Mouse (Mus musculus): ENCODE measurements at regions not wholly inside any gene's neighbourhood (a gene's known extent, or its start where the extent isn't known, plus 50 kb on each side); places are given as distances from the start of the nearest gene placed in this dataset.

GRCm38 (mm10) chr4:22892694-22893046 lies 404.5 kb upstream of the Pou3f2 start:
- Histone ChIP-seq H3K27ac (ENCODE audit: control insufficient read depth, low read depth, low read length) (no peak overlapping the region), H3K79me2 (ENCODE audit: control insufficient read depth, insufficient read depth, low read length, poor library complexity) (no peaks in the 10 kb centered on the region), H3K9me3 (replicated peaks; ENCODE audit: insufficient read depth, low read length) (no peaks in the 10 kb centered on the region), H3K27me3 (ENCODE audit: control insufficient read depth in 1 of 2, insufficient read depth in 2 of 2, low read length in 2 of 2) (no peaks in the 10 kb centered on the region), H3K4me3 (ENCODE audit: control insufficient read depth in 1 of 2, insufficient read depth in 1 of 2, low read depth in 2 of 2, low read length in 2 of 2) (no peak overlapping the region), H3K4me1 (ENCODE audit: control insufficient read depth in 1 of 2, insufficient read depth in 2 of 2, low read length in 2 of 2) (no peaks in the 10 kb centered on the region), H3K36me3 (ENCODE audit: control insufficient read depth in 1 of 2, insufficient read depth in 2 of 2, low read length in 2 of 2) (no peaks in the 10 kb centered on the region), H3K9ac (ENCODE audit: control insufficient read depth, low read depth, low read length, poor library complexity, severe bottlenecking) (no peak overlapping the region)
- TF ChIP-seq MAFK (IDR thresholded peaks at IDR 0.05; ENCODE audit: borderline replicate concordance, low read depth, low read length): no peak
- TF ChIP-seq NELFE (IDR thresholded peaks at IDR 0.05; ENCODE audit: low read depth, low read length): no peak
- no peak for TF ChIP-seq JUND (IDR thresholded peaks at IDR 0.05; ENCODE audit: low read depth, low read length)
- TF ChIP-seq CTCF (IDR thresholded peaks at IDR 0.05 in 2 of 3, conservative IDR thresholded peaks at IDR 0.05 in 1 of 3; ENCODE audit: control insufficient read depth in 1 of 3, insufficient read depth in 1 of 3, low read depth in 2 of 3, low read length in 3 of 3, poor library complexity in 1 of 3, severe bottlenecking in 1 of 3): no peak
- no peak for TF ChIP-seq UBTF (IDR thresholded peaks at IDR 0.05; ENCODE audit: borderline replicate concordance, insufficient read depth, low read depth, low read length)
- no peak for DNase-seq (ENCODE audit: low read depth, low spot score)

GRCm38 (mm10) chr4:22891974-22892693 lies 404.0 kb upstream of the Pou3f2 start:
- H3K4me3 ChIP-seq (ENCODE audit: control insufficient read depth in 1 of 2, insufficient read depth in 1 of 2, low read depth in 2 of 2, low read length in 2 of 2): no peak overlapping the region
- H3K27me3 ChIP-seq (ENCODE audit: control insufficient read depth in 1 of 2, insufficient read depth in 2 of 2, low read length in 2 of 2): no peaks in the 10 kb centered on the region
- H3K9ac ChIP-seq (ENCODE audit: control insufficient read depth, low read depth, low read length, poor library complexity, severe bottlenecking): no peak overlapping the region
- no peak for DNase-seq (ENCODE audit: low read depth, low spot score)
- no peaks in the 10 kb centered on the region for H3K79me2 ChIP-seq (ENCODE audit: control insufficient read depth, insufficient read depth, low read length, poor library complexity)
- no peaks in the 10 kb centered on the region for H3K9me3 ChIP-seq (replicated peaks; ENCODE audit: insufficient read depth, low read length)
- H3K4me1 ChIP-seq (ENCODE audit: control insufficient read depth in 1 of 2, insufficient read depth in 2 of 2, low read length in 2 of 2): no peaks in the 10 kb centered on the region
- no peaks in the 10 kb centered on the region for H3K36me3 ChIP-seq (ENCODE audit: control insufficient read depth in 1 of 2, insufficient read depth in 2 of 2, low read length in 2 of 2)
- H3K27ac ChIP-seq (ENCODE audit: control insufficient read depth, low read depth, low read length): no peak overlapping the region
- TF ChIP-seq MEF2A (IDR thresholded peaks at IDR 0.05; ENCODE audit: extremely low read depth, insufficient replicate concordance, low read depth, low read length, poor library complexity, severe bottlenecking): no peak
- TF ChIP-seq NRF1 (IDR thresholded peaks at IDR 0.05; ENCODE audit: insufficient read depth, low read depth, low read length, poor library complexity, severe bottlenecking): no peak
- TF ChIP-seq KAT2A (conservative IDR thresholded peaks at IDR 0.05; ENCODE audit: low read depth, low read length): no peak
- no peak for TF ChIP-seq MYC (IDR thresholded peaks at IDR 0.05; ENCODE audit: low read depth, low read length)
- TF ChIP-seq TCF12 (IDR thresholded peaks at IDR 0.05; ENCODE audit: low read depth, low read length): no peak
- no peak for TF ChIP-seq HCFC1 (IDR thresholded peaks at IDR 0.05; ENCODE audit: low read depth, low read length)
- TF ChIP-seq MAX (IDR thresholded peaks at IDR 0.05; ENCODE audit: low read length): no peak
- TF ChIP-seq POLR2AphosphoS5 (IDR thresholded peaks at IDR 0.05; ENCODE audit: borderline replicate concordance, low read depth, low read length): no peak
- no peak for TF ChIP-seq CTCF (IDR thresholded peaks at IDR 0.05 in 2 of 3, conservative IDR thresholded peaks at IDR 0.05 in 1 of 3; ENCODE audit: control insufficient read depth in 1 of 3, insufficient read depth in 1 of 3, low read depth in 2 of 3, low read length in 3 of 3, poor library complexity in 1 of 3, severe bottlenecking in 1 of 3)
- TF ChIP-seq GATA1 (IDR thresholded peaks at IDR 0.05; ENCODE audit: low read depth, low read length): no peak
- TF ChIP-seq TBP (IDR thresholded peaks at IDR 0.05; ENCODE audit: low read depth, low read length): no peak
- TF ChIP-seq MXI1 (IDR thresholded peaks at IDR 0.05; ENCODE audit: low read depth, low read length): no peak

Measured in MEL (cell line).